In genomic region chr15:79933052-79933669, GRCm38 (mm10) we compare ENCODE assay signal across 8 mouse cellular contexts. TPM values are rescaled to one million over a fixed set of nuclear protein-coding genes. Genes with fewer than 3 reads are reported as not detected.
DNase-seq lines count a peak whose midpoint lies in the region; ATAC-seq and TF ChIP-seq lines count a peak whose summit lies in the region.

No protein-coding gene starts in this region.

- H3K27ac ChIP-seq in lung, embryonic 16.5 days (ENCODE audit: low read length), result no peak overlapping the region
- no peak overlapping the region for H3K27ac ChIP-seq in intestine, embryonic 16.5 days (ENCODE audit: low read length)
- H3K27ac ChIP-seq in small intestine, adult 2 months (ENCODE audit: insufficient read depth, low read depth, low read length), result no peak overlapping the region

- H3K27me3 ChIP-seq in lung, embryonic 16.5 days (ENCODE audit: control insufficient read depth, insufficient read depth, low read depth, low read length), result peaks cover 19% of the 10 kb centered on the region
- H3K27me3 ChIP-seq in intestine, embryonic 16.5 days (replicated peaks; ENCODE audit: control insufficient read depth, insufficient read depth, low read length), result peaks cover 24% of the 10 kb centered on the region
- H3K27me3 ChIP-seq in small intestine, adult 2 months (ENCODE audit: control insufficient read depth, insufficient read depth, low read length), result peaks cover 14% of the 10 kb centered on the region

- peak; percentile 55 for DNase-seq in CD4-positive, CD25-positive, alpha-beta regulatory T cell, adult 2 months (ENCODE audit: low read depth, low spot score)
- no peak for DNase-seq in lung, postnatal 14 days
- no peak for DNase-seq in cerebellum, postnatal 14 days

- H3K36me3 ChIP-seq in lung, embryonic 16.5 days (ENCODE audit: control insufficient read depth, insufficient read depth, low read length), result no peaks in the 10 kb centered on the region
- no peaks in the 10 kb centered on the region for H3K36me3 ChIP-seq in intestine, embryonic 16.5 days (ENCODE audit: control insufficient read depth, insufficient read depth, low read length)
- H3K36me3 ChIP-seq in small intestine, adult 2 months (ENCODE audit: control insufficient read depth, insufficient read depth, low read length), result no peaks in the 10 kb centered on the region

- ATAC-seq in CD4-positive, CD25-positive, alpha-beta regulatory T cell, adult 4 months, result no peak
- ATAC-seq in lung, embryonic 16.5 days (ENCODE audit: low read depth), result no peak
- ATAC-seq in intestine, embryonic 16.5 days, result no peak; the same call in 1 of the 2 replicates
- no peak for ATAC-seq in megakaryocyte progenitor cell, adult 5-6 weeks (replicated peaks; ENCODE audit: poor library complexity)

- peak overlapping the region; percentile 41; the same call in 1 of the 2 replicates for H3K9ac ChIP-seq in lung, embryonic 16.5 days (ENCODE audit: low read length)
- no peak overlapping the region for H3K9ac ChIP-seq in intestine, embryonic 16.5 days (ENCODE audit: low read depth, low read length)

- H3K9me3 ChIP-seq in lung, embryonic 16.5 days (ENCODE audit: control insufficient read depth, low read length), result no peaks in the 10 kb centered on the region
- no peaks in the 10 kb centered on the region for H3K9me3 ChIP-seq in intestine, embryonic 16.5 days (ENCODE audit: control insufficient read depth, low read length)

- TF ChIP-seq CTCF in small intestine, adult 2 months (IDR thresholded peaks at IDR 0.05; ENCODE audit: extremely low read depth, insufficient read length, insufficient replicate concordance, low read depth, low read length), result no peak

- 9% methylated on average over 22 of the region's 22 CpGs for WGBS in lung, embryonic 16.5 days
- WGBS in intestine, embryonic 16.5 days, result 8% methylated on average over 22 of the region's 22 CpGs
- 18% methylated on average over 22 of the region's 22 CpGs for WGBS in small intestine, adult 2 months

- peak; percentile 28; the same call in 1 of the 2 replicates for TF ChIP-seq POLR2A in small intestine, adult 2 months (IDR thresholded peaks at IDR 0.05; ENCODE audit: low read depth, low read length)

- H3K4me3 ChIP-seq in lung, embryonic 16.5 days (ENCODE audit: low read length), result peak overlapping the region; percentile 63
- H3K4me3 ChIP-seq in intestine, embryonic 16.5 days (ENCODE audit: low read length), result peak overlapping the region; percentile 73
- peak overlapping the region; percentile 38 for H3K4me3 ChIP-seq in small intestine, adult 2 months (ENCODE audit: low read depth, low read length)

- H3K4me1 ChIP-seq in lung, embryonic 16.5 days (replicated peaks; ENCODE audit: control insufficient read depth, insufficient read depth, low read length), result peaks cover 20% of the 10 kb centered on the region
- peaks cover 12% of the 10 kb centered on the region for H3K4me1 ChIP-seq in intestine, embryonic 16.5 days (ENCODE audit: control insufficient read depth, insufficient read depth, low read length)
- H3K4me1 ChIP-seq in small intestine, adult 2 months (ENCODE audit: control insufficient read depth, insufficient read depth, insufficient read length, low read length), result peaks cover 14% of the 10 kb centered on the region; the same call in 1 of the 2 replicates

- H3K4me2 ChIP-seq in lung, embryonic 16.5 days (ENCODE audit: low read depth, low read length), result peak overlapping the region; percentile 84
- H3K4me2 ChIP-seq in intestine, embryonic 16.5 days (ENCODE audit: low read depth, low read length), result peak overlapping the region; percentile 93

RNA-seq across cellular contexts. Expression of gene Cbx7, which starts 37.8 kb away (rescaled TPM):
- 10 to 100 TPM; 48.1 to 54.3 TPM for polyA plus RNA-seq in CD4-positive, CD25-positive, alpha-beta regulatory T cell, adult 4 months (2017; shearing (Covaris generic))
- 3.1 and 4.3 TPM in 2 replicates for polyA plus RNA-seq in lung, embryonic 16.5 days (2015; fragmentation: Nextera tagmentation; extraction: Ambion mirVana)
- polyA plus RNA-seq in intestine, embryonic 16.5 days (2015; fragmentation: Nextera tagmentation; extraction: Ambion mirVana), result 3.7 and 4.8 TPM in 2 replicates
- polyA plus RNA-seq in small intestine, adult 2 months (2012; rRNA removed), result 9.9 and 32.8 TPM in 2 replicates
- 3.3 TPM in 2 replicates for total RNA-seq in megakaryocyte progenitor cell, adult 5-6 weeks (2015)
- total RNA-seq in megakaryocyte progenitor cell, adult 5-6 weeks (2017), result 1.7 and 2.1 TPM in 2 replicates

RNA-seq across cellular contexts. Expression of gene Apobec3, which starts 41.7 kb away (rescaled TPM):
- 100 to 1,000 TPM; 560 to 705 TPM for polyA plus RNA-seq in CD4-positive, CD25-positive, alpha-beta regulatory T cell, adult 4 months (2017; shearing (Covaris generic))
- 43.2 and 52.8 TPM in 2 replicates for polyA plus RNA-seq in lung, embryonic 16.5 days (2015; fragmentation: Nextera tagmentation; extraction: Ambion mirVana)
- polyA plus RNA-seq in intestine, embryonic 16.5 days (2015; fragmentation: Nextera tagmentation; extraction: Ambion mirVana), result 12.9 and 16.2 TPM in 2 replicates
- polyA plus RNA-seq in small intestine, adult 2 months (2012; rRNA removed), result 9.3 and 21.1 TPM in 2 replicates
- total RNA-seq in megakaryocyte progenitor cell, adult 5-6 weeks (2015), result 167 and 177 TPM in 2 replicates
- total RNA-seq in megakaryocyte progenitor cell, adult 5-6 weeks (2017), result 159 and 166 TPM in 2 replicates

Comparison
In these comparisons a context has a peak if more than half of its experiments do, and no peak if none do; other contexts are left out.
1. RNA of gene Apobec3, which starts 41.7 kb away (polyA plus RNA-seq): 560 to 705 TPM in CD4-positive, CD25-positive, alpha-beta regulatory T cell, adult 4 months; 43.2 to 52.8 TPM in lung, embryonic 16.5 days, 9.3 to 21.1 TPM in small intestine, adult 2 months and 12.9 to 16.2 TPM in intestine, embryonic 16.5 days; every median in the first group is over 10 times any median in the second.
2. Peak in every context shown above with its lines, with median percentiles within 50 percentile points of each other: H3K4me3 ChIP-seq.